Mouse (Mus musculus) megakaryocyte, embryonic 14.5 days (primary cell): ENCODE data around the gene Ypel5. TPM values are rescaled to one million over a fixed set of nuclear protein-coding genes. Genes with fewer than 3 reads are reported as not detected.

Experiments used
- H3K27me3 ChIP-seq: replicated peaks from 2 replicates; pipeline ENCODE3; 2012; ENCODE audit warnings: inconsistent platforms
- H3K36me3 ChIP-seq: replicated peaks from 2 replicates; pipeline ENCODE3; 2012; ENCODE audit warnings: low read length, inconsistent platforms, mixed read lengths
- H3K4me1 ChIP-seq: 2 replicates; pipeline ENCODE4 v1.6.1; 2012; ENCODE audit warnings: inconsistent platforms
- H3K4me3 ChIP-seq: replicated peaks from 2 replicates; pipeline ENCODE3; 2012; ENCODE audit warnings: moderate library complexity, mild to moderate bottlenecking, inconsistent platforms
- H3K9me3 ChIP-seq: 2 replicates; pipeline ENCODE4 v1.6.1; 2012; ENCODE audit warnings: inconsistent platforms
- FLI1 ChIP-seq: IDR thresholded peaks from 2 replicates; pipeline ENCODE4 v1.6.1; 2012; ENCODE audit warnings: low read length, inconsistent platforms, mixed read lengths
- GATA1 ChIP-seq: IDR thresholded peaks from 3 replicates; pipeline ENCODE4 v1.6.1; 2012; ENCODE audit warnings: mixed read lengths, low read length, inconsistent platforms, borderline replicate concordance
- polyA plus RNA-seq: library from polyadenylated mRNA; stranded (reverse); fragments of >175 nt; gene quantifications from 2 replicates; pipeline ENCODE4 v1.2.3, GENCODE M21; 2012; ENCODE audit warnings: low replicate concordance; ENCODE audit not compliant: insufficient read depth

Gene Ypel5
- polyA plus RNA-seq, 1 experiment: 12.3 TPM

- no peak for TF ChIP-seq GATA1
- TF ChIP-seq FLI1: no peak
- H3K36me3 ChIP-seq: no peaks in the 10 kb centered on the region
- H3K9me3 ChIP-seq: no peaks in the 10 kb centered on the region
- peaks cover 5% of the 10 kb centered on the region; the same call in 1 of the 2 replicates for H3K4me1 ChIP-seq
- no peak overlapping the region for H3K4me3 ChIP-seq
- H3K27me3 ChIP-seq: peaks cover 5% of the 10 kb centered on the region
Observed at GRCm38 (mm10) chr17:72897961-72898360, 61.7 kb downstream of the Ypel5 start.

DNA sequence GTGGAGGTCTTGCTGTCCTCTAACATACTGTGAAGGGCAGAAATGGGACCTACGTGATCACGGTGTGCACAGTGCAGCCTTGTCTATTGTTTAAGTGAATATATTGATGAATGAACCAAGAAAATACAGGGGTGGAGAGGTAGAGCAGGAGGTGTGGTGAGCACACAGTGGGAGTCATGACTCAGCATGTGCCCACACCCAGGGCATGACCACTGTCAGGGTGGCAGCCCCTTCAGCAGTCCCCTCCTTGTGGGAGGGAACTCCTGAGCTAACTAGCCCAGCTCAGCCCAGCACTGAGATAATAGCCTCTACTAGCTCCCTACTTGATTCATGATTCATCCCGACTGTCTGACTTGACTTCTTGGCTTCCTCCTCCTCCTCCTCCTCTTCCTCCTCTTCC is 62.5 kb downstream of the Ypel5 start:
- peaks cover 5% of the 10 kb centered on the region for H3K27me3 ChIP-seq
- H3K36me3 ChIP-seq: no peaks in the 10 kb centered on the region
- no peak for TF ChIP-seq GATA1
- TF ChIP-seq FLI1: no peak
- H3K9me3 ChIP-seq: no peaks in the 10 kb centered on the region
- H3K4me3 ChIP-seq: peak overlapping the region; percentile 16
- peaks cover 5% of the 10 kb centered on the region; the same call in 1 of the 2 replicates for H3K4me1 ChIP-seq

Other genes starting within 250 kb of the Ypel5 start
- not detected in 2 replicates for gene Alk, start 231.8 kb upstream of the Ypel5 start, polyA plus RNA-seq
- gene Lbh, start 81.9 kb downstream of the Ypel5 start, polyA plus RNA-seq: 7.2 and 15.9 TPM in 2 replicates